In genomic region chrX:103518798-103519197, GRCm38 (mm10) we compare ENCODE assay signal across 15 mouse cellular contexts.
"Had no signal": no experiment of that assay in that cellular context is flagged by ENCODE, and none has a peak within 500 bp of the region (broad histone marks: within the 10 kb centered on the region; RNA-seq: fewer than 3 reads in every experiment).

No protein-coding gene starts in this region.

- H3K4me1 ChIP-seq: kidney, embryonic 15.5 days; limb, embryonic 10.5 days; limb, embryonic 13.5 days had no signal

- H3K27me3 ChIP-seq: kidney, embryonic 15.5 days; limb, embryonic 13.5 days; megakaryocyte, embryonic 14.5 days had no signal

- H3K4me2 ChIP-seq: kidney, embryonic 15.5 days; limb, embryonic 13.5 days; lung, embryonic 14.5 days; midbrain, embryonic 11.5 days had no signal

- H3K36me3 ChIP-seq: kidney, embryonic 15.5 days; limb, embryonic 10.5 days; limb, embryonic 13.5 days had no signal

- H3K27ac ChIP-seq: kidney, embryonic 15.5 days; limb, embryonic 10.5 days; limb, embryonic 13.5 days; macrophage had no signal

- DNase-seq: kidney, adult 11 months; kidney, adult 8-10 months; kidney, postnatal 10 days; kidney, postnatal 4 days; midbrain, embryonic 14.5 days; thymus, adult 18-20 months; thymus, postnatal 36 days had no signal

- H3K9me3 ChIP-seq: kidney, embryonic 15.5 days; limb, embryonic 10.5 days; limb, embryonic 13.5 days; megakaryocyte, embryonic 14.5 days had no signal

- H3K4me3 ChIP-seq: kidney, embryonic 15.5 days; limb, embryonic 10.5 days; limb, embryonic 13.5 days; megakaryocyte, embryonic 14.5 days had no signal

- ATAC-seq: lung, postnatal 0 days had no signal

- H3K9ac ChIP-seq: kidney, embryonic 15.5 days; limb, embryonic 13.5 days; lung, embryonic 14.5 days had no signal
